Mouse (Mus musculus): ENCODE data around the gene Kdm2b. TPM values are rescaled to one million over a fixed set of nuclear protein-coding genes. Genes with fewer than 3 reads are reported as not detected.

Kdm2b gene
- 30.1 and 31.0 TPM in 2 replicates for polyA plus RNA-seq (2014; fragmentation: Nextera tagmentation; extraction: Ambion mirVana)

DNA sequence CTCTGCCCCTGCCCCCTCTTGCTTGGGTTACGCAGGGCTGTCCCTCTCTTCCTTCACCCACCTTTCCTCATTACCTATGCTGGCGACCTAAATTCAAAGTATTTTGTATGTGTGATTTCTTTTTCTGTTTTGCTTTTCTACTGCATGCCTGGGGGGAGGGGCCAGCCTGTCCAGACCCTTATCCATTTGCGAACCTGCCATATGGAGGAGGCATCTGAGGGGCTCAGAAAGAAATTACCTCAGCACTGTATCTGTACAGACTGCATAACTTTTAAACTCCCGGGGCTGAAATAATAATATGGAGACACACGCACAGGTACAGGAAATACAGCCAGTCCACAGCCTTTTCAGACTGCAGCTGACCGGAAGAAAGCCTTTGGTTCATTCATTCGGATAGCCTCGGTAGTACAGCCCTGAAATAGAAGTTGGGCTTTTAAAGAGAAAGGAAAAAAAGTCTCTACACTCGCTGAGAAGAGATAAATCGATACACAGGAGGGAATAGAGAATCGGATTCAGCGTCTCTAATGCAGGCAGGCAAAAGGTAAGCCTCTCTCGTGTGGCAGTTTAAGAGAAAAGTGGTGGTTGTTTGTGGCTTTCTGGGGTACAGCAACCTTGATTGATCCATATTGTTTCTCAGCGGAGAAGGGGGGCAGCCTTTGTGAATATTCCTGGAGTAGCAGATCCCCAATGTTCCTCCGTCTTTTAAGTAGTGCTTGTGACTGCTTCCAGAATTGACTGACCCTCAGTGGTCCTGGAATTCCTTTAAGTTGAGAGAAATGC, at the start of gene Kdm2b:
Gene Kdm2b, minus strand, starts transcription at position 273 of the 780 bp plus-strand sequence.
- Histone ChIP-seq H3K4me2 (ENCODE audit: low read depth, low read length) (peak within 1 kb of the TSS; percentile 99), H3K36me3 (ENCODE audit: control insufficient read depth, insufficient read depth, low read length) (no peaks in the 10 kb centered on the region), H3K27me3 (replicated peaks; ENCODE audit: control insufficient read depth, insufficient read depth, low read length) (0 out of 2 replicates have a peak, but pooled peaks cover 2% of the 10 kb centered on the region), H3K9ac (ENCODE audit: low read depth, low read length) (peak within 1 kb of the TSS; percentile 84), H3K9me3 (ENCODE audit: control insufficient read depth, low read length) (no peaks in the 10 kb centered on the region), H3K4me3 (ENCODE audit: low read depth, low read length) (peak within 1 kb of the TSS; percentile 67), H3K27ac (replicated peaks; ENCODE audit: low read depth, low read length) (peak within 1 kb of the TSS; percentile 83), H3K4me1 (ENCODE audit: control insufficient read depth, insufficient read depth, low read length) (peaks cover 25% of the 10 kb centered on the region)
- 5% methylated on average over 15 of the region's 15 CpGs for WGBS
- DNase-seq (ENCODE audit: low spot score) (no peak), ATAC-seq (ENCODE audit: low read depth) (0 out of 2 replicates have a peak, but pooled peaks have one; percentile 7)

DNA sequence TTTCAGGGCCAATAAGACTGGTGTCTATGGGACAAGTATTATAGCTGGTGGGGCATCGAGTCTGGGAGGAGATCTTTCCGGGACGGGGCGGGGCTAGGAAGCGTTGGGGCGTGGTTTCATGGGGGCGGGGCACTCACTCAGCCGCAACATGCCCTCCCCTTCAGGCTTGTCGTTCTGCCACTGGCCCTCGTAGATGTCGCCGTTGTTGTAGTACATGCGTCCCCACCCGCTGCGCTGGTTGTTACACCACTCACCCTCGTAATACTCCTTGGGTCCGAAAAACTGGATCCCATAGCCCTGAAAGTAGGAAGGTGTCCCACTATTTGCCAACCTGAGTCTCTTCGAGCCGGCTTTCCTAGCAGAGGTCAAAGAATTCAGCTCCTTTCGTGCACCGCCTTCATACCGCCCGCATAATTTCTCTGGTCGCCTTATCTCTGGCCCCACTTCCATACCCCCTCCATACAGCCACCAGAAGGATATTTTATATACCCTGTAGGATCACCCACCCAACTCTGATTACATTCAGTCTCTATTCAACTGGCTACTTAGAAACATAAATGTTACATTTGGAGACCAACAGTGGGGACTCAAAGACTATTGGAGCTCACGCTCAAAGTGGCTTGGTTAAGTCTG, 49.6 kb upstream of the Kdm2b start:
- Histone ChIP-seq H3K27me3 (replicated peaks; ENCODE audit: control insufficient read depth, insufficient read depth, low read length) (no peaks in the 10 kb centered on the region), H3K4me2 (ENCODE audit: low read depth, low read length) (peak overlapping the region; percentile 62), H3K9ac (ENCODE audit: low read depth, low read length) (peak overlapping the region; percentile 46; the same call in 1 of the 2 replicates), H3K9me3 (ENCODE audit: control insufficient read depth, low read length) (no peaks in the 10 kb centered on the region), H3K4me1 (ENCODE audit: control insufficient read depth, insufficient read depth, low read length) (peaks cover 8% of the 10 kb centered on the region; the same call in 1 of the 2 replicates), H3K27ac (replicated peaks; ENCODE audit: low read depth, low read length) (no peak overlapping the region), H3K36me3 (ENCODE audit: control insufficient read depth, insufficient read depth, low read length) (no peaks in the 10 kb centered on the region), H3K4me3 (ENCODE audit: low read depth, low read length) (peak overlapping the region; percentile 29)
- ATAC-seq (ENCODE audit: low read depth) (no peak), DNase-seq (ENCODE audit: low spot score) (no peak)
- 4% methylated on average over 22 of the region's 25 CpGs for WGBS

DNA sequence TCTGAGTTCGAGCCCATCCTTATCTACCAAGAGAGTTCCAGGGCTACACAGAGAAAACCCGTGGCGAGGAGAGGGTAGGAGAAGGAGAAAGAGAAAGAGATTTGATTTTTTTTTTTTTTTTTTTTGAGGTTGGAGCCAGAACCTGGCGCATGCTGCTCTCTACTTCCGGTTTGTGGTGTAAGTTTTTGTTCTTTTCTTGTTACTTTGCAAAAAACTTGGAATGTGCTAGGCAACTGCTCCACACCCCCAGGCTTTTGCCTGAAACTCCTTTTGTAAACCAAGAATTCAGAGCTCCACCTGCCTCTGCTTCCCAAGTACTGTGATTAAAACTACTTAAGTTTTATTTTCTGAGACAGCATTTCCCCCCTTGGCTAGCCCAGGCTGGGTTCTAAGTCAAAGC, 48.5 kb upstream of the Kdm2b start:
- Histone ChIP-seq H3K4me1 (ENCODE audit: control insufficient read depth, insufficient read depth, low read length) (peaks cover 8% of the 10 kb centered on the region; the same call in 1 of the 2 replicates), H3K27me3 (replicated peaks; ENCODE audit: control insufficient read depth, insufficient read depth, low read length) (no peaks in the 10 kb centered on the region), H3K36me3 (ENCODE audit: control insufficient read depth, insufficient read depth, low read length) (no peaks in the 10 kb centered on the region), H3K4me2 (ENCODE audit: low read depth, low read length) (no peak overlapping the region), H3K4me3 (ENCODE audit: low read depth, low read length) (no peak overlapping the region), H3K27ac (replicated peaks; ENCODE audit: low read depth, low read length) (no peak overlapping the region), H3K9ac (ENCODE audit: low read depth, low read length) (no peak overlapping the region), H3K9me3 (ENCODE audit: control insufficient read depth, low read length) (no peaks in the 10 kb centered on the region)
- DNase-seq (ENCODE audit: low spot score) = no peak
- no peak for ATAC-seq (ENCODE audit: low read depth)
- WGBS = 83% methylated on average over 5 of the region's 5 CpGs

DNA sequence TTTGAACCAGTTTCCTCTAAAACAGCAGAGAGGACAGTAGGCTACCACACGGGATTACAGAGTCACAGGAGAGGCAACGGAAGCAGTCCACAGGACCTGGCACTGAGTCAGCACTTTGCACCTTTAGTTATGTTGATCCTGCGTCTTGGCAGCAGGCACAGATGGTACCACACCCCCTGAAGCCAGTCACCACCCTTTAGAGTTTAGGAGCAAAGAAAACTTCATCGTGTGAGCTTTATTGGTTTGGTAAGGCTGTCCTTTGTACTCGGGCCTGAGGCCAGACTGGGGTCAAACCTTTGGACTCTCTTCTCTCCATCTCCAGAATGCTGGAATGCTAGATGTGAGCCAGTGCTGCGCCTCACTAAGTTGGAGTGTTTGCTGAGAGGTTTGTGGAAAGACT, 45.9 kb upstream of the Kdm2b start:
- ATAC-seq (ENCODE audit: low read depth) = no peak
- H3K27ac ChIP-seq (replicated peaks; ENCODE audit: low read depth, low read length) = no peak overlapping the region
- H3K4me2 ChIP-seq (ENCODE audit: low read depth, low read length) = no peak overlapping the region
- no peak overlapping the region for H3K9ac ChIP-seq (ENCODE audit: low read depth, low read length)
- no peak overlapping the region for H3K4me3 ChIP-seq (ENCODE audit: low read depth, low read length)
- H3K4me1 ChIP-seq (ENCODE audit: control insufficient read depth, insufficient read depth, low read length) = peaks cover 8% of the 10 kb centered on the region; the same call in 1 of the 2 replicates
- peaks cover 12% of the 10 kb centered on the region for H3K36me3 ChIP-seq (ENCODE audit: control insufficient read depth, insufficient read depth, low read length)
- no peak for DNase-seq (ENCODE audit: low spot score)
- WGBS = 33% methylated on average over 6 of the region's 6 CpGs
- H3K27me3 ChIP-seq (replicated peaks; ENCODE audit: control insufficient read depth, insufficient read depth, low read length) = no peaks in the 10 kb centered on the region
- H3K9me3 ChIP-seq (ENCODE audit: control insufficient read depth, low read length) = 0 out of 2 replicates have a peak, but pooled peaks cover 4% of the 10 kb centered on the region

DNA sequence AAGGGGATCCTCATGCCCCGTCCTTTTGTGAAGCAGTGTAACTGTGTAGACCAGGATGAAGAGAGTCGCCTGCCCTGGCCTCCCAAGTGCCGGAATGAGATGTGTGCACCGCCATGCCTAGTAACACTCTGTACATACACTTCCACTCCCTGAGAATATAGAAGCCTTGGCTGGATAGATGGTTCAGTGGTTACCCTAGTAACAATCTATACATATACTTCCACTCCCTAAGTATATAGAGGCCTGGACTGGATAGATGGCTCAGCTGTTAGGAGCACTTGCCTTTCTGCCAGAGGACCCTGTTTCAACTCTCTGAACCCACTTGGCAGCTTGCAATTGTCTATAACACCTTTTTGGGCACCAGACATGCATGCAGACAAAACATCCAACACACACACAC, 45.5 kb upstream of the Kdm2b start:
- H3K27me3 ChIP-seq (replicated peaks; ENCODE audit: control insufficient read depth, insufficient read depth, low read length) = no peaks in the 10 kb centered on the region
- ATAC-seq (ENCODE audit: low read depth) = no peak
- H3K4me2 ChIP-seq (ENCODE audit: low read depth, low read length) = no peak overlapping the region
- no peak overlapping the region for H3K27ac ChIP-seq (replicated peaks; ENCODE audit: low read depth, low read length)
- 89% methylated on average over 4 of the region's 4 CpGs for WGBS
- H3K4me3 ChIP-seq (ENCODE audit: low read depth, low read length) = no peak overlapping the region
- no peak overlapping the region for H3K9ac ChIP-seq (ENCODE audit: low read depth, low read length)
- H3K4me1 ChIP-seq (ENCODE audit: control insufficient read depth, insufficient read depth, low read length) = peaks cover 8% of the 10 kb centered on the region; the same call in 1 of the 2 replicates
- DNase-seq (ENCODE audit: low spot score) = no peak
- 0 out of 2 replicates have a peak, but pooled peaks cover 4% of the 10 kb centered on the region for H3K9me3 ChIP-seq (ENCODE audit: control insufficient read depth, low read length)
- peaks cover 12% of the 10 kb centered on the region for H3K36me3 ChIP-seq (ENCODE audit: control insufficient read depth, insufficient read depth, low read length)

DNA sequence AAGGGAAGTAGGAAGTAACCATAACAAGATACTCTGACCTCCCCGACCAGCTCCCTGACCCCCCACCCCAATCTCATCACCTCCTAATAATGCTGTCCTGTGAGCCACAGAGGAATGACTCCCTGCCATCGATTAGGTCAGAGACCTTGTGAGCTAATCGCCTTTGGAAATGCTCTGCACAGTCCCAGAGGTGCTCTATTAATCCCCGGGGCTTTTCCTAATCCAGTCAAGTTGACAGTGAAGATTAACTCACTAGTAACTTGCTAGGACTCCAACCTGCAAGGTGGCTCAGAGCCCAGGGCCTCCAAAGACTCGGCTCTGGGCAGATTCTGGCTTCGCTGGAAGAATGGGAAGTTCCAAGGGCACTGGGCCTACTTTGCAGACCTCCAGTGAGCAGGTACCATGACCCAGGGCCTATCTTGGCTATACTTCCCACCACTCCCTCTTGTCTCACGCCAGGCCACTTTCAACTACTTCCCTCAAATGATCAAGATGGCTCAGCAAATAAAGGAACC, 44.1 kb upstream of the Kdm2b start:
- no peaks in the 10 kb centered on the region for H3K27me3 ChIP-seq (replicated peaks; ENCODE audit: control insufficient read depth, insufficient read depth, low read length)
- DNase-seq (ENCODE audit: low spot score) (no peak), ATAC-seq (ENCODE audit: low read depth) (no peak)
- no peak overlapping the region for H3K9ac ChIP-seq (ENCODE audit: low read depth, low read length)
- 0 out of 2 replicates have a peak, but pooled peaks cover 4% of the 10 kb centered on the region for H3K9me3 ChIP-seq (ENCODE audit: control insufficient read depth, low read length)
- WGBS = 65% methylated on average over 7 of the region's 7 CpGs
- no peak overlapping the region for H3K27ac ChIP-seq (replicated peaks; ENCODE audit: low read depth, low read length)
- peaks cover 19% of the 10 kb centered on the region for H3K36me3 ChIP-seq (ENCODE audit: control insufficient read depth, insufficient read depth, low read length)
- no peak overlapping the region for H3K4me2 ChIP-seq (ENCODE audit: low read depth, low read length)
- H3K4me3 ChIP-seq (ENCODE audit: low read depth, low read length) = no peak overlapping the region
- H3K4me1 ChIP-seq (ENCODE audit: control insufficient read depth, insufficient read depth, low read length) = no peaks in the 10 kb centered on the region

DNA sequence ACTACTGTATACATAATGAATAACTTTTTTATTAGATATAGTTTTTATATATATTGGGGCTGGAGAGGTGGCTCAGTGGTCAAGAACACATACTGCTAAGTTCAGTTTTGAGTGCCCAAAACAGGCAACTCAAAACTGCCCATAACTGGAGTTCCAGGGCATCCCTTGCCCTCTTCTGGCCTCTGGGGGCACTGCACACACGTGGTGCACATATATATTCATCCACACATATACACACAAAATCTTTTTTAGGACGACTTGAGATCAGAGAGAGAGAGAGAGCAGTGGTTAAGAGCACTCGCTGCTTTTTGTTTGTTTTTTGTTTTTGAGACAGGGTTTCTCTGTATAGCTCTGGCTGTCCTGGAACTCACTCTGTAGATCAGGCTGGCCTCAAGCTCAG, 41.7 kb upstream of the Kdm2b start:
- WGBS = 93% methylated on average over 3 of the region's 3 CpGs
- Histone ChIP-seq H3K9me3 (ENCODE audit: control insufficient read depth, low read length) (0 out of 2 replicates have a peak, but pooled peaks cover 4% of the 10 kb centered on the region), H3K36me3 (ENCODE audit: control insufficient read depth, insufficient read depth, low read length) (peaks cover 19% of the 10 kb centered on the region), H3K4me3 (ENCODE audit: low read depth, low read length) (no peak overlapping the region), H3K27me3 (replicated peaks; ENCODE audit: control insufficient read depth, insufficient read depth, low read length) (no peaks in the 10 kb centered on the region), H3K4me2 (ENCODE audit: low read depth, low read length) (no peak overlapping the region), H3K27ac (replicated peaks; ENCODE audit: low read depth, low read length) (no peak overlapping the region), H3K4me1 (ENCODE audit: control insufficient read depth, insufficient read depth, low read length) (peaks cover 4% of the 10 kb centered on the region; the same call in 1 of the 2 replicates), H3K9ac (ENCODE audit: low read depth, low read length) (no peak overlapping the region)
- ATAC-seq (ENCODE audit: low read depth) (no peak), DNase-seq (ENCODE audit: low spot score) (no peak)

DNA sequence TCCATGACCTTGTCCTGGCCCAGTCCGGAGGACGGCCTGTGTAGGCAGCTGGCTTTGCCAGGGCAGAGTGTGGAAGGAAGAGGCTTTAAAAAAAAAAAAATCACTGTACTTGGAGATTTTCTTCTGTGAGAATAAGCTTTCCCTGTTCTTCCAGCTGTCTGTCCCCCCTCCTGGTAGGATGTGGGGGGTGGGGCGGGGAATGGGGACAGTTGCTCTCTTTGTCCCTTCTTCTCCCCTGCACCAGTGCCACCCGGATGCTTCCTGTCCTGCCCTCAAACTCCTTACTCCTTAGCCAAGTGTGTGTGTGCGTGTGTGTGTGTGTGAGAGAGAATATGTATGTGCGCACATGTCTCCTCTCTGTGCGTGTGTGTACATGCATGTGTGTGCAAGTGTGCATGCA, 40.1 kb upstream of the Kdm2b start:
- H3K27ac ChIP-seq (replicated peaks; ENCODE audit: low read depth, low read length) = no peak overlapping the region
- DNase-seq (ENCODE audit: low spot score) (no peak), ATAC-seq (ENCODE audit: low read depth) (no peak)
- H3K4me1 ChIP-seq (ENCODE audit: control insufficient read depth, insufficient read depth, low read length) = peaks cover 8% of the 10 kb centered on the region; the same call in 1 of the 2 replicates
- no peaks in the 10 kb centered on the region for H3K27me3 ChIP-seq (replicated peaks; ENCODE audit: control insufficient read depth, insufficient read depth, low read length)
- WGBS = 62% methylated on average over 6 of the region's 7 CpGs
- no peak overlapping the region for H3K9ac ChIP-seq (ENCODE audit: low read depth, low read length)
- H3K4me2 ChIP-seq (ENCODE audit: low read depth, low read length) = no peak overlapping the region
- H3K4me3 ChIP-seq (ENCODE audit: low read depth, low read length) = no peak overlapping the region
- peaks cover 19% of the 10 kb centered on the region for H3K36me3 ChIP-seq (ENCODE audit: control insufficient read depth, insufficient read depth, low read length)
- 0 out of 2 replicates have a peak, but pooled peaks cover 4% of the 10 kb centered on the region for H3K9me3 ChIP-seq (ENCODE audit: control insufficient read depth, low read length)
